Mouse (Mus musculus) adrenal gland, postnatal 25 days (tissue): ENCODE measurements around the gene Nsf. TPM values are rescaled to one million over a fixed set of nuclear protein-coding genes. Genes with fewer than 3 reads are reported as not detected.

ENCODE experiments used
- DNase-seq: peaks from one replicate; pipeline ENCODE4 v3.0.0; 2021; ENCODE audit warnings: mixed read lengths
- total RNA-seq: library from RNA; stranded (reverse); gene quantifications from 2 replicates; pipeline ENCODE4 v1.2.3, GENCODE M21; 2021

Nsf gene
- total RNA-seq, 1 experiment from 2014 or later, result 104 TPM

DNA sequence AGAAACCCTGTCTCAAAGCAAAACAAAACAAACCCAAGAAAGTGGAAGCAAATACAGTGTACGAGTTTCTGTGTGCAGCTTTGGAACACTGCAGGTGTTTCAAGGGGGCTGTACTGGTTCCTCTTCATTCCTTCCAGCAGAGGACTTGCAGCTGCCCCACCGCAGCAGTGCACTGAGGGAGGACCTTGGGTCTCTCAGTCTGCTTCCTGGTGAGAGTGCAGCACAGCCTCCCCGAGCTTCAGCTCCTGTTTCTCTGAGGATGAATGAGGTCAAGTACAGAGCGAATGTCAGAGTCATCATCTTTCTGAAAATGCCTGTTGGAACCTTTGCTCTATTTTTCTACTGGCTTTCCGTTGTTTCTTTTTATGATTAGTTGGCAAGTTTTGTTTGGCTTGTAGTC, 12.5 kb downstream of the Nsf start:
- peak; percentile 37 for DNase-seq

DNA sequence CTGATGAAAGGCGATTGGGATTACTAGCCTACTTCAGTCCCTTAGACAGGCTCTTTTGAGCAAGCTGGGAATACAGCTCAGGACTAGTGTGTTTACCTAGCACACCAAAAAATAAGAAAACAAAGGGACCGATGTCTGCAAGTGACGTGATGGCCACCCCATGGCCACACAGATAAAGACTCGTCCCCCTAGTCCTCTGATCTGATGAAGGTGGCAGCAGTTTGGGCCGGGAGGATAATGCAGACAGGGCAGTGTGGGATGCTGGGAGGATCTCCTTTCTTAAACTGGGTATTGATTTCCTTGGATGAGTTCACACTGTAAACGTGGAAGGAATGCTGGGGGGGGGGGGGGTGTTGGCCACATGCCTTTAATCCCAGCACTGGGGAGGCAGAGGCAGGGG, 13.0 kb downstream of the Nsf start:
- no peak for DNase-seq

DNA sequence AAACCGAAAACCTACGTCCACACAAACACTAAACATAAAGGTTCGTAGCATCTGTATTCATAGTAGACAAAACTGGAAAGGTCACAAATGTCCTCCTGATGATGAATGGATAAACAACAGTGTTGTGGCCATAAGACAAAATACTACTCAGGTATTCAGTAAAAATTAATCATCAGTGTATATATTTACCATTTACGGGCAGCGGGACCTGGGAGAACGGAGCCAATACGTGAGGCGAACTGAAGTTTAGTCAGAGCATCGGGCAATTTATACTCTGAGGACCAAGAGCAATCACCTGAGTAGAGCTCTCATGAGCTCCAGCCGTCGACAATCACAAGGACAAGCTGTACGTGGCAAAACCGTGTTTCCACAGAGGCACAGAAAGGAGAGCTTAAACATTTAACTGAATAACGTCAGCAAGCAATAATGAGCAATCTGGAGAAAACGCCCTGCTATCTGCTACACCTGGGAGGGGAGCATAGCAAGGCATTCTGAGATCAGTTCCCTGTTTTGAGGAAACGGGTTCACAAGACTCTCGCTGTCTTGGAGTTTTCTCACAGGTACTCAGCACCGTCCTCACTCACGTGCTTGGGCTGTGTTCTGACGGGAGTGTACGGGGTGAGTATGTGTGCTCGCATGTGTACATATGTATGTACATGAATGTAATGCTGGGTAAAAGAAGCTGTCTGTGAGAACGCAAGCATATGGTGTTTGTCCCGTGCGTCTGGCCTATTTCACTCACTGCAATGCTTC, 15.7 kb downstream of the Nsf start:
- no peak for DNase-seq

- DNase-seq, result no peak
These were observed 16.4 kb downstream of the Nsf start for GRCm38 (mm10) chr11:103937451-103937850.

DNA sequence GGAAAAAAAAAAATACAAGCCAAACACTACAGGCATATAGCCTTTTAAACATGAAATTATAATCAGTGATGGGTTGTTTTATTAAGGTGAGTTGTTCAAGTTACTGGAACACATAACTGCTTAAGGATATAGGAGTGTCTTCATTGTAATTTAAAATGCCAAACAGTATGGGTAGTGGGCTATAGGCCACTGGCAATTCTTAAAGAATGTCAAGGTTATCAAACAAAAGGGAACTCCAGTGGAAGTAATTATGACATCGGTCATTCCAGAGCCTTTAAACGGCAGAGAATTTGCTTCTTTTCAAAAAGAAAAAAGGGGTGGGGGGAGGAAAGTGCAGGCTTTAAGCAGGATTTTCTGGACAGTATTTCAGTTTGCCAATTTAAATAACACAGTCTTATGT, 18.1 kb downstream of the Nsf start:
- DNase-seq, result no peak

DNA sequence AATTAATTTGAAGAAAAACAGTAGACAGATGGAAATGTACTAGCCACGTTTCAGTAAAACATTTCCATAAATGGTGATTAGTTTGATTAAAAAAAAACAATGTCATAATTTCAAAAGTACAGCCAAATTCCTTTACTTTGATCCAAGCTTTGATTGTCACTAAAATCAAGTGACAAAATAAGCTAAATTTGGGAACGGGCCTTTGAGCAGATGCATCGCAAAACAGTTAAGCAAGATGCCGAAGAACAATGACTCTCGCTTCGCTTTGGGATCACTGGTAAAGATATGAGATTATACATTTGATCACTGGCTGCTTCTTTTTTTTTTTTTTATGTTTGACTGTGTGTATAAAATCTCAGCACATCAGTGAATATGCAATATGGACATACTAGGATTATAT, 20.0 kb downstream of the Nsf start:
- no peak for DNase-seq

GRCm38 (mm10) chr11:103923957-103924356, 29.9 kb downstream of the Nsf start:
- DNase-seq, result no peak

DNA sequence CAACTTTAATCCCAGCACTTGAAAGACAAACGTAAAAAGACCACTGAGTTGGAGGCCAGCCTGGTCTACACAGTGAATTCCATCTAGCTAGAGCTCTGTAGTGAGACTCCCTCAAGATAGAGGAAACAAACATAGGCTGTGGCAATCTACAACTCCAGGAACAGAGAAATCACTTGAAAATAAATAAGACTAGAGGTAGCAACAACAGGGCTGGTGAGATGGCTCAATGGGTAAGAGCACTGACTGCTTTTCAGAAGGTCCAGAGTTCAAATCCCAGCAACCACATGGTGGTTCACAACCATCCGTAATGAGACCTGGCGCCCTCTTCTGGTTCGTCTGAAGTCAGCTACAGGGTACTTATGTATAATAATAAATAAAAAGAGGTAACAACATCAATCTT, 30.6 kb downstream of the Nsf start:
- no peak for DNase-seq

DNA sequence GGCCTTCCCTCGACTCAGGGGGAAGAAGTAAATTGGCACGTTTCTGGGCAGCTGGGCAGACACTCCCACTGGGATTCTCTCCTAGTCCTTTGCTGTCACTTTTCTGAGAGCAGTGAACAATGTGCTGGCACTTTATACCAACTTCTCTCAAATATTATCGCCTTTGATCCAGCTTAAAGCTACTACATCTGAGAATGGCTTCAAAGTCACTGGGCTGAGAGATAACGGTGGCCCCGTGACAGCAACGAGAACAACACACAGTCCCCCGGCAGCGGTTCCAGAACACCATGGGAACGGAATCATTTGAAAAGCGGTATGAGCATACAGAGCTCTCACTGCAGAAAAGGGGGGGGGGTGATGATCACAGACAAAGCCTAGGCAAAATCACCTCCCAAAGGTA, 31.0 kb downstream of the Nsf start:
- no peak for DNase-seq

DNA sequence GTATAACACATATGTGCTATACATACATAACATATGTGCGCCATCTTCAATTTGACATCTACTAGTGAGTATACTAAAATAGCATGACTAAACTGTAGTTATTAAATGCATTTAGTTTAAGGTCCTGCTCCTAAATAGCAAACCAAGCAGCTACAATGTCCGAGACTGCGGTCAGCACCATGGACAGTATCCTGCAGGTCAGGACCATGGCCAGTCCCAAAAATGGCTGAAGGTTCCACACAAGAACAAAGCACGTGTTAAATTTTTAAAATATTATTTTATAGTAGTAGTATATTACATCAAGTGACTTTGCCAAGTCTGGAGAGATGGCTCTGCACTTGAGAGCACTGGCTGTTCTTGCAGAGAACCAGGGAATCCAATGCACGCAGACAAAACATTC, 33.2 kb downstream of the Nsf start:
- peak; percentile 65 for DNase-seq

DNA sequence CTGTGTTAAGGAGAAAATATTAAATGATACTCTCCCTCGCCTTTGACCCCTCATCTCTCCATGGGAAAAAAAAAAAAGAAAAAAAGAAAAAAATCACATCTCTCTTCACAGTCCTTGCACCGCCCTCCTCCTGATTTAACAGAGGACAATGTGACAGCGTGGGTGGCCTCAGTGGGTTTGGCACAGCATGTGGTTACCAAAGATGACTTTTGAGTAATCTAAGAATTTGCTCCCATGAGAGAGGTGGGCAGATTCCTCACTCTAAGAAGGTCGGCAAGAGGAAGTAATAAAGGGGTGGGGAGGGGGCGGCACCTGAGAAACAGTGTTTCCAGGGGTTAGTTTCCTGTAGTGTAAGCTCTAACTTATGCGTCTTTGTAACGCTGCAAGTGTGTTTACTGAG, 37.0 kb downstream of the Nsf start:
- no peak for DNase-seq

DNA sequence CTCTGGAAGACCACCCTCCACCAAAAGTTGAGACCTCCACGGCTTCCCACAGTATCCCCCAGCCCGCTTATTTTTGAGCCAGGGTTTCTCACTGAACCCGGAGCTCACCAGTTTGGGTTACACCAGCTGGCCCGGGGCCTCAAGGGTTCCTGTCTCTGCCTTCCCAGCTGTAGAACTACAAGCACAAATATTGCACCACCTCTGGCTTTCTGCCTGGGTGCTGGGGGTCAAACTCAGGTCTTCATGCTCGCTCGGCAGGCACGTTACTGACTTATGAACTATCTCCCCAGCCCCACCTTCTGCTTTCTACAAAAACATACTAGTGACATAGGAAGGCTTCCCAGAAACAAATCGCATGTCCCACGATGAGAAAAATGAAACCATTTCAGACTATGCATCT, 38.2 kb downstream of the Nsf start:
- DNase-seq, result no peak

DNA sequence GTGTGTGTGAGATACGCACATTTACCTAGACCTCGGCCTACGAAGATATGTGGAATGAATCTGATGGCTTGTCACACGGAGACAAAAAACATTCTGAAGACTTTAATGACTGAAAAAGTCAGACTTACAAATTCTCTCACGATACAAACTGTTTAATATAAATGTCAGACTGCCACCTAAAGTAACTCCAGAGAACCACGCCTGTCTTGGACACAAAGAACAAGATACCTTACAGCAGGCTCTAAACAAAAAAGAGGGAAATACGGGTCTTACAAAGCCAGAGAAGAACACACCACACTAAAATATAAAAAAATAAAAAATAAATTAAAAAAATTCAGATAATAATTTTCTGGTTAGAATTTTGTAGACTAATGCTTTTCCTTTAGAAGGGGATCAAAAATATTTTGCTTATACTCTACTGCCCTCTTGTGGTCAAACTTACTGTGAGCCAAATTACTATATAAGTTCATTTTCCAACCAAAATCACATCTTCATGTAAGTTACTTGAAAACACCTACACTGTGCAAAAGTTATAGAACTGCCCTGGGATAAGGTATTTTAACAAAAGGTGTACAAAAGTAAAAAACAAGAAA, 42.8 kb downstream of the Nsf start:
- no peak for DNase-seq

DNA sequence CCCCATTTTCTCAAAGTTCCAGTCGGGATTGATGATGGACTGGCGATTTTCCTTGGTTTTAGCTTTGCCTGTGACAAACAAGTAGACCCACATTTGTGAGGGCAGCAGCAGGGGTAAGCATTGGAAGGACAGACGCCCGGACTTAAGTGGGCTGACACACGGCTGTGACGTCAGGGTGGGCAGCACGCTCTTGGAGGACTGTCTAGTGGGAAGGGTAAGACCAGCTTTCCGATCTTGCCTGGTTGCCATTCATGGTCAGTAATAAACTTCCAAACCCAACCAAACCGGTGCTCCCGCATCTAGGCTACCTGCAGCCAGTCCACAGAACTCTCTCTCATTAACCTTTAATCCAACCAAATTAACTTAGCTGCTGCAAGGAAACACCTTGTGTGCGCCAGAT, 43.3 kb downstream of the Nsf start:
- no peak for DNase-seq

- no peak for DNase-seq
These were observed 44.0 kb downstream of the Nsf start for GRCm38 (mm10) chr11:103909809-103910208.

GRCm38 (mm10) chr11:103909396-103909795, 44.5 kb downstream of the Nsf start:
- no peak for DNase-seq

GRCm38 (mm10) chr11:103906051-103906719, 47.7 kb downstream of the Nsf start:
- no peak for DNase-seq

- no peak for DNase-seq
These were observed 48.4 kb downstream of the Nsf start for GRCm38 (mm10) chr11:103905506-103905905.

GRCm38 (mm10) chr11:103901581-103901966, 52.3 kb downstream of the Nsf start:
- DNase-seq, result no peak

- DNase-seq, result peak; percentile 35
These were observed 52.9 kb downstream of the Nsf start for GRCm38 (mm10) chr11:103900803-103901580.

DNA sequence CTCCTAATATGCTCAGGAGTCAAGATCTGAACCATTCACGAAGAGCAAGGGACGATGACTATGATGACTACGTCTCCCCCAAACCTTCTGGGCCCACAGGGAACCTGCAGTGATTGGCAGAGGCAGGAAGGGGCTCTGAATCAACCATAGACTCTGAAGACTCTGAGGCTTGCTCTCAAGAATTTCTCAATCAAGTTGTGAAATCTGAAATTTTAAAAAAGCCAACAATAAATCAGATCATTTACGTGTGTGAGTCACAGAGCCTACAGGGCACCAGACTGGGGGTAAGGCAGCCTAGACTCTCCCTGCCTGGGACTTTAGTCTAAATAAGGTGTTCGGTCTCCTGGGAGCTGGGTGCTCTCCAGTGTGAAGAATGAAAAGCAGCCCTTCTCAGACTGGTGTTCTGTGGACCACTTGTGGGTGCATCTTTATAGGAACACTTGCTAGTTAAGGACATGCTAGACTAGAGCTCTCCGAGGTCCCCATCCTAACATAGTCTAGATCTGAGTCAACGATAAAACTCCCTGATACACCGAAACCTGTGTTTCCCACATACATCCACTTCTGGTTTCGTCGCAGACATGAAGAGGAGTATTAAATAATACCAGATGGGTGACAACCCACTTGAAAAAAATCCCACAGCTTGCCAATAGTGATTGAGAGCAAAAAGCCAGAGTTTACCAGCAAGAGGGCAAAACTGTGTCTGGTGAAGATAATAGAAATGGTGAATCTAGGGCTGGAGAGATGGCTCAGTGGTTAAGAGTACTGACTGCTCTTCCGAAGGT, 56.7 kb downstream of the Nsf start:
- DNase-seq, result peak; percentile 15

- no peak for DNase-seq
These were observed 57.8 kb downstream of the Nsf start for GRCm38 (mm10) chr11:103896056-103896455.
